Mouse (Mus musculus) ES-E14 (cell line): ENCODE measurements around the gene Gm38392.

Experiments used
- HCFC1 ChIP-seq: IDR thresholded peaks from 2 replicates; pipeline ENCODE4 v1.6.1; 2012; ENCODE audit warnings: low read length, inconsistent platforms, borderline replicate concordance; ENCODE audit not compliant: insufficient read depth
- MAFK ChIP-seq: IDR thresholded peaks from 2 replicates; pipeline ENCODE4 v1.6.1; 2014; ENCODE audit warnings: mild to moderate bottlenecking, low read depth, low read length, inconsistent platforms; ENCODE audit not compliant: insufficient read depth

- TF ChIP-seq HCFC1 (no peak), MAFK (no peak)
These were observed 80.5 kb downstream of the Gm38392 start for GRCm38 (mm10) chr3:88206500-88206899.
